Mouse (Mus musculus) spleen, adult 2 months (tissue): Measurements from ENCODE around the gene Ehmt2.

ENCODE experiments used
- CTCF ChIP-seq: fragments of 200-500 bp; IDR thresholded peaks from 2 replicates; pipeline ENCODE4 v1.5.1; 2011; ENCODE audit warnings: mild to moderate bottlenecking, inconsistent platforms; ENCODE audit not compliant: insufficient read depth, insufficient read length, insufficient replicate concordance; ENCODE audit errors: extremely low read depth
- POLR2A ChIP-seq: fragments of 200-500 bp; IDR thresholded peaks from 2 replicates; pipeline ENCODE4 v1.6.1; 2011; ENCODE audit warnings: low read depth, low read length, inconsistent platforms

DNA sequence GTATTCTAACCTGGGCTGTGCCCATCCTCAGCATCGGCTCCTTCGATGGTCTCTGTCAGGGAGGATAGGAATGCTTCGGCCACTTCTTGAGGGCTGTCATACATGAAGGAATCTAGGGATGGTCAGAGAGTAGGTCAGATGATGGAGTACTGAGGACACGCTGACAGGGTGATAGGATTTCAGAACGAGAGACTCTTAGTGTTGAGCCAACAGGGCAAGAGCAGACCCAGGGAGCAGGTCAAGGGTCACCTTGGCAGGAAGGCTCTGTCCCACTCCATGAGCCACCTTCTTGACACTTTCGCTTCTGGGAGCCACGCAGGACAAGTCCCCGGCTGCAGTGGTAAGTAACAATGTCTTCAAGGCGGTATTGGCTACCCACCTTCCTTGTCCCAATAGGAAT is 37.8 kb upstream of the Ehmt2 start:
- TF ChIP-seq CTCF (no peak), POLR2A (no peak)
